19 mouse cellular contexts compared by ENCODE assay signal in genomic region chr5:81037091-81037490, GRCm38 (mm10).
"Had no signal": no experiment of that assay in that cellular context is flagged by ENCODE, and none has a peak within 500 bp of the region (broad histone marks: within the 10 kb centered on the region; RNA-seq: fewer than 3 reads in every experiment).

No protein-coding gene starts in this region.

- H3K4me3 ChIP-seq: left cerebral cortex, adult 2 months; limb, embryonic 12.5 days; limb, embryonic 15.5 days; liver, embryonic 13.5 days; midbrain, embryonic 12.5 days; midbrain, embryonic 15.5 days; myocyte; neural tube, embryonic 13.5 days had no signal

- H3K9me3 ChIP-seq: limb, embryonic 12.5 days; limb, embryonic 15.5 days; liver, embryonic 13.5 days; midbrain, embryonic 12.5 days; midbrain, embryonic 15.5 days; neural tube, embryonic 13.5 days had no signal

- ATAC-seq: intestine, embryonic 16.5 days; midbrain, embryonic 15.5 days had no signal

- H3K36me3 ChIP-seq: limb, embryonic 12.5 days; limb, embryonic 15.5 days; liver, embryonic 13.5 days; midbrain, embryonic 12.5 days; midbrain, embryonic 15.5 days; neural tube, embryonic 13.5 days had no signal

- H3K4me1 ChIP-seq: limb, embryonic 15.5 days; liver, embryonic 13.5 days; midbrain, embryonic 12.5 days had no signal

- DNase-seq: kidney, adult 18-20 months; kidney, adult 9 months; kidney, postnatal 36 days; layer of hippocampus, postnatal 36 days; left cerebral cortex, postnatal 4 days; liver, embryonic 13.5 days; lung, embryonic 14.5 days; lung, postnatal 10 days; lung, postnatal 36 days; thymus, adult 18-20 months; thymus, postnatal 4 days had no signal

- H3K27me3 ChIP-seq: limb, embryonic 12.5 days; limb, embryonic 15.5 days; liver, embryonic 13.5 days; midbrain, embryonic 12.5 days; midbrain, embryonic 15.5 days; neural tube, embryonic 13.5 days had no signal

- H3K9ac ChIP-seq: limb, embryonic 12.5 days; limb, embryonic 15.5 days; liver, embryonic 13.5 days; lung, embryonic 14.5 days; midbrain, embryonic 12.5 days; midbrain, embryonic 15.5 days; neural tube, embryonic 13.5 days had no signal

- H3K4me2 ChIP-seq: limb, embryonic 12.5 days; limb, embryonic 15.5 days; liver, embryonic 13.5 days; lung, embryonic 14.5 days; midbrain, embryonic 12.5 days; midbrain, embryonic 15.5 days; neural tube, embryonic 13.5 days had no signal

- H3K27ac ChIP-seq: left cerebral cortex, adult 2 months; limb, embryonic 12.5 days; limb, embryonic 15.5 days; liver, embryonic 13.5 days; midbrain, embryonic 12.5 days; midbrain, embryonic 15.5 days; neural tube, embryonic 13.5 days had no signal
